Mouse (Mus musculus) intestine, postnatal 0 days (tissue): ENCODE data around the gene Adgrf1. TPM values are rescaled to one million over a fixed set of nuclear protein-coding genes. Genes with fewer than 3 reads are reported as not detected.

Experiments used
- ATAC-seq: fragments of 200-750 bp; cut with Nextera tagmentation; 2 replicates; pipeline ENCODE4 v1.8.0; 2017; ENCODE audit warnings: mild to moderate bottlenecking, moderate TSS enrichment, moderate library complexity
- H3K27ac ChIP-seq: fragments of 300-500 bp; sonication (generic); 2 replicates; pipeline ENCODE4 v1.5.1; 2014; ENCODE audit warnings: mild to moderate bottlenecking, low read depth, low read length, moderate library complexity
- H3K27me3 ChIP-seq: fragments of 300-500 bp; sonication (generic); replicated peaks from 2 replicates; pipeline ENCODE4 v1.6.1; 2014; ENCODE audit warnings: low read length, mixed read lengths; ENCODE audit not compliant: control insufficient read depth, insufficient read depth
- H3K36me3 ChIP-seq: fragments of 300-500 bp; sonication (generic); 2 replicates; pipeline ENCODE4 v1.6.1; 2014; ENCODE audit warnings: mild to moderate bottlenecking, moderate library complexity; ENCODE audit not compliant: control insufficient read depth, insufficient read depth
- H3K4me1 ChIP-seq: fragments of 300-500 bp; sonication (generic); replicated peaks from 2 replicates; pipeline ENCODE4 v1.6.1; 2014; ENCODE audit warnings: antibody characterized with exemption, low read length, mixed read lengths; ENCODE audit not compliant: control insufficient read depth, insufficient read depth
- H3K4me2 ChIP-seq: fragments of 300-500 bp; sonication (generic); replicated peaks from 2 replicates; pipeline ENCODE4 v1.6.1; 2014; ENCODE audit warnings: low read depth, mild to moderate bottlenecking, moderate library complexity
- H3K4me3 ChIP-seq: fragments of 300-500 bp; sonication (generic); 2 replicates; pipeline ENCODE4 v1.5.1; 2014; ENCODE audit warnings: low read depth, low read length
- H3K9ac ChIP-seq: fragments of 300-500 bp; sonication (generic); 2 replicates; pipeline ENCODE4 v1.6.1; 2014; ENCODE audit warnings: mild to moderate bottlenecking, low read depth, low read length
- H3K9me3 ChIP-seq: fragments of 300-500 bp; sonication (generic); 2 replicates; pipeline ENCODE4 v1.6.1; 2016; ENCODE audit warnings: mixed run types; ENCODE audit not compliant: control insufficient read depth
- CTCF ChIP-seq: sonication (generic); IDR thresholded peaks from 2 replicates; pipeline ENCODE4 v1.5.1; 2016; ENCODE audit warnings: low read depth, mild to moderate bottlenecking, control low read depth, antibody characterized with exemption, moderate library complexity
- WGBS: fragments of 180-500 bp; shearing (Covaris S2); extraction: QIAGEN DNeasy Blood & Tissue Kit; methylation state at CpG from one replicate; pipeline ENCODE4 v1.1.7; 2014; 5-methylcytosine and 5-hydroxymethylcytosine counted together
- polyA plus RNA-seq: library from polyadenylated mRNA; unstranded; fragments of >200 nt; fragmentation: Nextera tagmentation; extraction: Ambion mirVana; gene quantifications from 2 replicates; pipeline ENCODE4 v1.2.1, GENCODE M21; 2015

The Adgrf1 gene
- polyA plus RNA-seq, 1 experiment from 2014 or later, result 0.38 TPM

- peak; percentile 70 for ATAC-seq
- H3K4me2 ChIP-seq, result peak overlapping the region; percentile 40; the same call in 1 of the 2 replicates
- no peak overlapping the region for H3K27ac ChIP-seq
- H3K36me3 ChIP-seq, result no peaks in the 10 kb centered on the region
- 20% methylated on average over 26 of the region's 26 CpGs for WGBS
- H3K27me3 ChIP-seq, result no peaks in the 10 kb centered on the region
- H3K9me3 ChIP-seq, result 0 out of 2 replicates have a peak, but pooled peaks cover 3% of the 10 kb centered on the region
- H3K4me3 ChIP-seq, result no peak overlapping the region
- no peak overlapping the region for H3K9ac ChIP-seq
- H3K4me1 ChIP-seq, result peaks cover 7% of the 10 kb centered on the region; the same call in 1 of the 2 replicates
- TF ChIP-seq CTCF, result peak; percentile 94
Measured at GRCm38 (mm10) chr17:43265178-43265837, 4.8 kb upstream of the Adgrf1 start.

GRCm38 (mm10) chr17:43265944-43266343 is 4.2 kb upstream of the Adgrf1 start:
- WGBS, result 90% methylated on average over 6 of the region's 6 CpGs
- peaks cover 7% of the 10 kb centered on the region; the same call in 1 of the 2 replicates for H3K4me1 ChIP-seq
- 0 out of 2 replicates have a peak, but pooled peaks cover 3% of the 10 kb centered on the region for H3K9me3 ChIP-seq
- H3K27ac ChIP-seq, result no peak overlapping the region
- no peaks in the 10 kb centered on the region for H3K27me3 ChIP-seq
- H3K9ac ChIP-seq, result no peak overlapping the region
- no peak for TF ChIP-seq CTCF
- no peak overlapping the region for H3K4me3 ChIP-seq
- H3K4me2 ChIP-seq, result no peak overlapping the region
- ATAC-seq, result no peak
- no peaks in the 10 kb centered on the region for H3K36me3 ChIP-seq

GRCm38 (mm10) chr17:43266636-43267035 is 3.5 kb upstream of the Adgrf1 start:
- Histone ChIP-seq H3K4me2 (no peak overlapping the region), H3K4me1 (peaks cover 7% of the 10 kb centered on the region; the same call in 1 of the 2 replicates), H3K9me3 (0 out of 2 replicates have a peak, but pooled peaks cover 3% of the 10 kb centered on the region), H3K9ac (no peak overlapping the region), H3K36me3 (no peaks in the 10 kb centered on the region), H3K27me3 (no peaks in the 10 kb centered on the region), H3K4me3 (no peak overlapping the region), H3K27ac (no peak overlapping the region)
- no peak for TF ChIP-seq CTCF
- no peak for ATAC-seq
- 82% methylated on average over 2 of the region's 2 CpGs for WGBS

DNA sequence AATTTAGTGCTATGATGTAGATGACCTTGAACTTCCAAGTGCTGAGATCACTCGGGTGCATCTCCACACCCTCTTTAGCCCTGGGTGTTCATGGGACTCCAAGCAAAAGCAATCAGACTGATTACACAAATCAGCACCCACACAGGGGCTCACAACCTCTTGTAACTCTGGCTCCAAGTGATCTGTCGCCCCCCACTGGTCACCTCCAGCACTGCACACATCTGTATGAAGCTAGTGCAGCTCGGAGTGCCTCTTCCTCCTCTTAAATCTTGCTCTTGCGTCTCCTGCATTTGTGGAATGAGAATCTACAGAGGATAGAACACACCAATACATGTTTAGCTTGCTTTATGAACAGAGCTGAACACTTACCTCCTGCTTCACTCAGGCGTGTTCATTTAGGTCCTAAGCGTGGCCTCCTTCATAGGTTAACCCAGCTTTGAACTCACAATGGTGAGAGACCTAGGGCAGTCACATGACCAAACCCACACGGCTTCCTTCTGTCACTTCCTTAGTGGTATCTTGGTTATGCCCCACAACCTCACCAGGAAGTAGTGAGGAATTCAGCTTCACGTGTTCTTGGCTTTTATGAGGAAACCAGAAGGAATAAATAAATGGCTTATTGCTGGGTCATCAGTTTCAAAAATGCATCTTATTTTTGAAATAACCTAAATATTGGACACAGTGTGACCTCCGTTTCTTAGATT is 2.9 kb upstream of the Adgrf1 start:
- no peak for ATAC-seq
- Histone ChIP-seq H3K4me3 (no peak overlapping the region), H3K36me3 (no peaks in the 10 kb centered on the region), H3K9ac (no peak overlapping the region), H3K4me1 (peaks cover 7% of the 10 kb centered on the region; the same call in 1 of the 2 replicates), H3K4me2 (no peak overlapping the region), H3K27ac (no peak overlapping the region), H3K27me3 (no peaks in the 10 kb centered on the region), H3K9me3 (0 out of 2 replicates have a peak, but pooled peaks cover 3% of the 10 kb centered on the region)
- peak; percentile 55 for TF ChIP-seq CTCF
- 78% methylated on average over 9 of the region's 9 CpGs for WGBS

- H3K36me3 ChIP-seq, result no peaks in the 10 kb centered on the region
- H3K4me2 ChIP-seq, result peak overlapping the region; percentile 24; the same call in 1 of the 2 replicates
- H3K27ac ChIP-seq, result peak overlapping the region; percentile 55; the same call in 1 of the 2 replicates
- H3K27me3 ChIP-seq, result no peaks in the 10 kb centered on the region
- WGBS, result 39% methylated on average over 6 of the region's 6 CpGs
- no peaks in the 10 kb centered on the region for H3K4me1 ChIP-seq
- peak; percentile 92 for ATAC-seq
- TF ChIP-seq CTCF, result no peak
- no peaks in the 10 kb centered on the region for H3K9me3 ChIP-seq
- no peak overlapping the region for H3K4me3 ChIP-seq
- H3K9ac ChIP-seq, result no peak overlapping the region
Measured at GRCm38 (mm10) chr17:43276220-43276619, 6.1 kb downstream of the Adgrf1 start.

DNA sequence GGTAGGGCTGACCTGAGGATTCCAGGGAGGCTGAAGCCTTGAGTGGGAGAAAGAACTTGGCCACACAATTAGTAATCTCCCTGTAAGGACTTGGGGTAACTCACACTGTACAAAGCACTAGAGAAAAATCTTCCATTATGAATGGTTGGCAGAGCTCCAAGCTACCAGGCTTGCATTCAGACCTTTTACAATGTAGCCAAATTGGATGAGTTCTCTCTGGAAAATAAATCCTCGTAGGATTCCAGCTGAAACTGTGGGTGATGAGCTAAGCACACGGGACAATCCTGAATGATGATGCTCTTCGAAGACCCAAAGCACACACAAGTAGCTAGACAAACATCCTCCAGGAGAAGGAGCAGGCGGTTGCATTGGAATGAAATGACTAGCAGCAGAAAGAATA is 7.1 kb downstream of the Adgrf1 start:
- no peak for ATAC-seq
- no peaks in the 10 kb centered on the region for H3K4me1 ChIP-seq
- H3K27me3 ChIP-seq, result no peaks in the 10 kb centered on the region
- no peaks in the 10 kb centered on the region for H3K9me3 ChIP-seq
- no peak for TF ChIP-seq CTCF
- no peak overlapping the region for H3K9ac ChIP-seq
- H3K4me2 ChIP-seq, result no peak overlapping the region
- WGBS, result 42% methylated on average over 4 of the region's 4 CpGs
- no peaks in the 10 kb centered on the region for H3K36me3 ChIP-seq
- H3K4me3 ChIP-seq, result no peak overlapping the region
- H3K27ac ChIP-seq, result no peak overlapping the region
